Mouse (Mus musculus) layer of hippocampus, postnatal 25 days (tissue): ENCODE results near the gene Atp1a1. TPM values are rescaled to one million over a fixed set of nuclear protein-coding genes. Genes with fewer than 3 reads are reported as not detected.

Experiments used
- total RNA-seq, 2 experiments: library from RNA; stranded (reverse); gene quantifications; 2 replicates each; pipeline ENCODE4 v1.2.3; 2021

Gene Atp1a1
- total RNA-seq, 2 experiments from 2014 or later: 496 to 507 TPM

Other genes starting within 250 kb of the Atp1a1 start
- gene Igsf3, start 227.6 kb downstream of the Atp1a1 start, total RNA-seq: 10 to 100 TPM; 18.8 to 24.3 TPM
- gene Mab21l3, start 244.3 kb upstream of the Atp1a1 start, total RNA-seq: under 1 TPM in 1 of 2 experiments, not detected in 1; 0.14 TPM